Mouse (Mus musculus) embryo, embryonic 10 days (tissue): Measurements from ENCODE around the gene Kcnh4.
A peak's percentile ranks its signal among the peaks of the same experiment; 100 is the strongest.

Source experiments
- DNase-seq: peaks from one replicate; pipeline ENCODE4 v3.0.0-alpha.2; 2015; ENCODE audit warnings: low spot score

The Kcnh4 gene

DNA sequence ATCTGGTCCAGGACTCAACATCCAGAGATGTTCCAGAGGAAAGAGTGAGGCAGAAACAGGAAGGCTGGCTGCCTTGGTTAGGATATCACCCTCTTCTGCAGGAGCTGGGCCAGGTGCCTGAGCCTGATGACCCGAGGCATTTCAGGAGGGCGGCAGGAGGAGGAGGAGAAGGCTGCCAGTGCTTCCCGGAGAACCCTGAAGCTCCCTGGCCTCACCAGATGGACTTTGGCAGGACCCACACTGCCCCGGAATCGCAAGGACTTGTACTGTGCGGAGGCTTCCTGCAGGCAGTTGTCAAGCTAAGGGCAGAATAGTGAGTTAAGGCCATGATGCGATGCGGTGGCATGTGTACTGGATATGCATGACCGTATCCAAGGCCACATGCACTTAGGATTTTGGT, 7.0 kb upstream of the Kcnh4 start:
- no peak for DNase-seq

- no peak for DNase-seq
Observed at GRCm38 (mm10) chr11:100762831-100763230, 3.1 kb upstream of the Kcnh4 start, which contains the start of gene Hcrt. Hcrt (minus strand) TSS chr11:100762931.

- peak; percentile 94 for DNase-seq
Observed at GRCm38 (mm10) chr11:100761547-100762045, 1.9 kb upstream of the Kcnh4 start.

GRCm38 (mm10) chr11:100758707-100759610, 783 bp downstream of the Kcnh4 start:
- peak; percentile 84 for DNase-seq

DNA sequence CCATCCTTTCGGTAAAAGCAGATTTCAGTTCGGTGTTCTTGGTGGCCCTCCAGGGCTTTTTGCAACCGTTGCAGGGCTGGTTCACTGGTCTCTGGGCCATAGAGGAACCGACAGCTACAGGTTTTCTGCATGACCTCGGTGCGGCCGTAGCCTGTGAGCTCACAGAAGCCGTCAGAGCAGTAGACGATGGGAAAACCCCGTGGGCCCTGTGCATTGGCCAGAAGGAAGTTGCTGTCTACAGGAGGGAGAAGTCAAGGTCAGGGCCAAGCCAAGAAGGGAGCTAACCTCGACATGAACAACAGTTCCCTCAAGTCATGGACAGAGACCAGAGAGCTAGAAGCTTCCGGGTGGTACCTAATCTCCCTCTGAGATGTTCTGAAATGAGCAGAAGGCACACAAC, 2.2 kb downstream of the Kcnh4 start:
- DNase-seq, result no peak

DNA sequence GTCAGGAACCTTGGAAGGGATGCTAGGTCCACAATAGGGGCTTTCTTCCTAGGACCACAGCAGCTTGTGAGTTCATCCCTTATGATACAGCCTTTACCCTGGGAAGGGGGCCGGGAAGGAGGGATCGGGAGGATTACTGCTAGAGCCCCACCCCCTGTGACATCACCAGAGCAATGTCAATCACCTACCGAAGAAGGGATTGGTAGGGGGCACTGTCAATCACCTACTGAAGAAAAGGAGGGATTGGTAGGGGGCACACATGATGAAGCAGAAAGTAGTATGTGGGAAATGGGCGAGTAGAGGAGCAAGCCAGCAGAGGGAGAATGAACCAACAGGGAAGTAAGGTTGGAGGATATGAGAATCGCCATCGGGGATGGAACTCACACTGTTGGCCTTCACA, 3.3 kb downstream of the Kcnh4 start:
- DNase-seq, result no peak

DNA sequence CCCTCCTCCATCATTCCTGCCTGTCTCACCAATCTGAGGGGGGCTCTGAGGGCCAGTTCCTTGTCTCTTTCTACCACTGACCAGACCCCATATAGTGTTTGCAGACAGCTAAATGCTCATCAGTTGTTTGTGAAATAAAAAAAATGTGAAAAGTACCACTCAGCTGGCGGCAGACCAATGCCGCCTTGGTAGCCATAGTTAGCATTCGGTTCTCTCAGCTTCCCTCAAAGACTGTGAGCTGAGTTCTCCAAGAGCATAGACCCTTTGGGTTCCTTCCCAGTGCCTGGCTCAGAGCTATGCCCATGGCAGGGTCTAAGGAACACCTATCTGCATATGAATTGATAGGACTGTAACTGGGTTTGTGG, 5.1 kb downstream of the Kcnh4 start:
- DNase-seq, result no peak

DNA sequence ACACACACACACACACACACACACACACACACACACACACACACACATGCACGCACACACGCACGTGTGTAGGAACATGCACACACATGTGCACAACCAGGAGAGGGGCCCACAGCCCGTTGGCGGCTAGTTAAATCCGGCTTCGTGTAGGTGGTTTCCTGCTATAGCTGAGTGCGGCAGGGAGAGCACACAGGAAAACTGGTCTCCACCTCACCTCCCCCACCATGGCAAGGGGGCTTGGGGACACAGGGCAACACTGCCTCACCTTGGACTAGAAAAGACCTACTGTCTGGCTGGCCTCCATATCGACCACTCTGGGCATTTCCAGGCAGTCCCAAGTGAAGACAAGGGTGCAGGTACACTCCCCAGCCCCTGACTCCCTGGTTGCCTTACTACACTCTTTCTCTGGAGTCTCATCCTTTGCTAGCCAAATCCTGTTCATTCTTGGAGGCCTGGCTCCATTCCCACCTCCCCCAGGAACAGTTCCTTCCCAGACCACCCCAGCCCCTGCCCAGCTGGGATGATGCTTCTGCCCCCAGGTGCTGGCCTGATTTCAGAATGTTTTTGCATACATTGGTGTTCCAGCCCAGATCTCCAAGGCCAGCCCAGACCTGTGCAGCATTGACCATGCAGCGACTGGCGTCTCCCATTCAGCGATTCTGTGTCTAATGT, 5.6 kb downstream of the Kcnh4 start:
- no peak for DNase-seq

GRCm38 (mm10) chr11:100752294-100752693, 7.4 kb downstream of the Kcnh4 start:
- DNase-seq, result no peak

GRCm38 (mm10) chr11:100750127-100750526, 9.6 kb downstream of the Kcnh4 start:
- no peak for DNase-seq

DNA sequence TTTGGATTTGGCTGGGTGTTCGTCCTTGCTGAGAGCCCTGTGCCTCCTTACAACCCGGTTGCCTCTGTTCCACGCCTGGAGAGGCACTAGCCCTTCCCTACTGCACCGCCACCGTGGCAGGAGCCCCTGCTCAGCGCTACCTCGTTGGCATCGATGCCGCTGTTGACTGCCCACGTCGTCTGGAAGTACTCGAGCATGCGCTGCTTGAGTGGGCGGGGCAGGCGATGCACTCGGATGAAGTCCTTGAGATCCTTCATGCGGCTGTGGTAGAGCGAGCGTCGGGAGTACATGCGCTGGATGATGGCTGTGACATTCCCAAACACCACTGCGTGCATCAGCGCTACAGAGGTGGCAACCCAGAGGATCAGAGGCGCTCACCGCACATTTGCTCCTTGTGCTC, 10.3 kb downstream of the Kcnh4 start:
- DNase-seq, result no peak

DNA sequence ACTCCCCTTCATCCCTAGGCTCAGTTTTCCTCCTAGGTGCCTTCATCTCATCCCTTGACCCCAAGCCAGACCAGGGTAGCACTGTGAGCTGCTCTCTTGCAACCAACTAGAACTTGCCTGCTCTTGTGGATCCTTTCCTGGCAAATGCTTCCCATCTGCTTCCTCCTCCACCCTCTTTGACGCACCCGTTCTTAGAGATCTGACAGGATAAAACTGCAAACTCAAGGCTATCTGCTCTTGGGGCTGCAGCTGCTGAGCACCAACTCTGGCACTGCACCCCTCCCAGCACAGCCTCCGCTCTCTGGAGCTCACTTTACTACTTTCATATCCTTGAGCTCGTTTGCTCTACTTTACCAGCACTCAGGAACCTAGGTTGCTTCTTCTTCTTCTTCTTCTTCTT, 11.1 kb downstream of the Kcnh4 start:
- DNase-seq, result no peak

GRCm38 (mm10) chr11:100747114-100747513, 12.6 kb downstream of the Kcnh4 start:
- no peak for DNase-seq

DNA sequence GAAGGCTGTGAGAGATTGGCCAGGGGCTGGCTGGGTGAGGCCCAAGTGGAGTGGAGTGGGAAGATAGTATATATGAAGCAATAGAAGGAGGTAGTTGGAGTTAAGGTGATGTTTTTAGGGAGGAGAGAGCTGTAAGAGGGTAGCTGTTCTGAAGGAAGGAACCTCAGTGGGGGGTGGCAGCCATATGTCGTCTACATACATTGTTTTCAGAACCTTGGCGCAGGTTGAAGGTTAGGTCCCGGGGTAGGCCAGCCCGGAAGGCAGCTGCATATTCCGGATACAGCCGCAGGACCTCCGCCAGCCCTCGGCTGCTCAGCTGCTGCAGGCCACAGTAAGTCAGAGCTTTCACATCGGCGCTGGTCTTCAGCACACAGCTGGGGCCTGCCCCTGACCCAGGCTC, 13.2 kb downstream of the Kcnh4 start:
- DNase-seq, result no peak

DNA sequence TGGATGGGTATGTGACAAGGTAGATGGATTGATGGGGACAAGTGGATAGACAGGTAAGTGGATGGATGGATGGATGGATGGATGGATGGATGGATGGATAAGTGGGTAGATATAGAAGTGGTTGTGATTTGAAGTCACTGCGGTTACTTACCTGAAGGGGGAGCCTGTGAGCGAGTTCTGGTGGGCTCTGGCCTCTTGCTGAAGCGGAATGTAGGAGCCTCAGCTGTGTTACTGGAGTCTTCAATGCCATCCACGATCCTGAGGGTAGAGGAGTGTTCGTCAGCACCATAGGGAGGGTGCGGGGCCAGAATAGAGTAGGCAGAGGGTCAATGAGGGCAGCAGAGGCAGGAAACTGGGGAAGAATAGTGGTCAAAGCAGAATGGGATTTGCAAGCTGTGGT, 14.7 kb downstream of the Kcnh4 start:
- peak; percentile 71 for DNase-seq

- no peak for DNase-seq
Observed at GRCm38 (mm10) chr11:100741348-100741747, 18.4 kb downstream of the Kcnh4 start.

DNA sequence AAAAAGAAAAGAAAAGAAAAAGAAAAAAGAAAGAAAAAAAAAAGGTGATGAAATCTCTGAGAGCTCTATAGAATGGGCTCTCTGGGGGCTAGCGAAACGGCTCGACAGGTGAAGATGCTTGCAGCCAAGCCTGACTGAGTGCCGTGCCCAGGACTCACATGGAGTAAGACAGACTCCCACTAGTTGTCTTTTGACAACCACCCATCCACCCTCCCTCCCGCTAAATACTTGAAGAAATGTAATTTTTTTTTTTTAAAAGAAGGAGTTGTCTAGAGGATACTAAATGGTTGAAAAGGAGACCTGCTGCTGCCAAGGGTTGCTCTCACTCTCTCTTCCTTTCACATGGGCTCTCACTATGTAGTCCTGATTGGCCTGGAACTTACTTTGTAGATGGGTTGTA, 21.0 kb downstream of the Kcnh4 start:
- DNase-seq, result no peak

DNA sequence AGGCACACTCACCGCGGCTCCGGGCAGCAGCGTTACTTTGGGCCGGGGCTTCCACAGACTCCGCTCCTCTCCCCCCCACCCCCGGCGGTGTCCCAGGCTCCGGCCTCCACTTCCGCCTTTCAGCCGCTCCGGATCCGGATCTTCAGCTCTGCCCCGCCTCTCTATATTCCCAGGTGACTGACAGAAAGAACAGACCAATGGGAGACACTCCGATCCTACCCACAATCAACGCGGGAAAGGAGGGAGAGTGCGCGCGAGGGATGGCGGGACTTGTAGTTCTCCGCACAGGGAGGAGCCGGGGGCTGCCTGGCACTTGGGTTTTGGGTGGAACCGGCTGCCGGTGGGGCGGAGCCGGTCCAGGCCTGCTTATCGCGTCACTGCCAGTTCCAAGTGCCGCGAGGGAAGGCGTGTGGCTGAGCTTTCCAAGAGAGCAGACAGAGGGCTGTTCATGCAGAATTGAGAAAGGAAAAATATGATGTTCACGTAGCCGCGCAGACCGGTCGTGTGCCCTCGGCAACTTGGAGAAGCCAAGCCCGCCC, 21.6 kb downstream of the Kcnh4 start, which contains the start of gene Rab5c:
Gene Rab5c (minus strand): TSS at position 150 of the 539 bp plus-strand sequence.
- peak; percentile 99 for DNase-seq

DNA sequence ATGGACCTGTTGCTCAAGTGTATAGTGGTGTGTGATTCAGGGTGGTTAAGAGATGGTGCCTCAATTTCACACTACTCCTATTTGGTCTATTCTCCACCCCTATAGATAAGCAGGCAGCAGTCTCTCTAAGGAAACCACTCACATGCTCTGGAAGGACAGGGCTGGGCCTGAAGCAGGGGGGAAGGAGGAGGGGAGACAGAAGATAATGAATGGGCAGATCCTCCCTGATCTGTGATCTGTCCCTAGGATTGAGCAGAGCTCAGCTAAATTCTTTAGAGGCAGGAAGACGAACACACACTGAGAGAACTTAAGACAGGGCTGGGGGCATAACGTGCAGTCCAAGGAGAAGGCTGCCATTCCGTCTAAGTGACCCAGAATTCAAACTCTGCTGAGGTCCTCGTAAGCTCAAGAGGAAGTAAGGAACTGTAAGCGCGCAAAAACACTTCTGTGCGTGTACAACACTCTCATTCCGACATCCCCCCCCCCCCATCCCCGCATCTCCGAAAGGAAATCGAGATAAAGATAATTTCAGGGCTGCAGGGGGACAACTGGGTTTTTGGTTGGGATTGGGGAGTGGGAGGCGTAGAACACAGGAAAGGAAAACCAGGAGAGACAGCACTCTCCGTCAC, 22.5 kb downstream of the Kcnh4 start:
- no peak for DNase-seq

DNA sequence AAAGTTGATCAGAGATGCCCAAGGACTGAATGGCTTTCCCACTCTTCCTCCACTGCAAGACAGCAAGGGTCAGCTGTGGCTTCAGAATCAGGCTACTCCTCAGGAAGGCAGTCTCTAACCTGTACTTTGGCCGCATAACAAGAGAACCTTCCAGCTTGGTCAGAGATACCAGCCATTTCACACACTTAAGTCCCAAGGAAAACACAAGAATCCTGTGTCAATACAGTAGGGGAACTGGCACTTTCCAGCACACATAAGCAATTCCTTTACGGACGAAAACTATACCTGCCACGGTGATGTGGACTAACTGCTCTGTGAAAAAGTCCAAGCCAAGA, 23.0 kb downstream of the Kcnh4 start:
- DNase-seq, result no peak

GRCm38 (mm10) chr11:100735954-100736745, 23.6 kb downstream of the Kcnh4 start:
- no peak for DNase-seq
